Mouse (Mus musculus): Measurements from ENCODE around the gene Spats2. TPM values are rescaled to one million over a fixed set of nuclear protein-coding genes. Genes with fewer than 3 reads are reported as not detected.

The Spats2 gene
- polyA plus RNA-seq, 1 experiment from 2014 or later, result 13.9 TPM

DNA sequence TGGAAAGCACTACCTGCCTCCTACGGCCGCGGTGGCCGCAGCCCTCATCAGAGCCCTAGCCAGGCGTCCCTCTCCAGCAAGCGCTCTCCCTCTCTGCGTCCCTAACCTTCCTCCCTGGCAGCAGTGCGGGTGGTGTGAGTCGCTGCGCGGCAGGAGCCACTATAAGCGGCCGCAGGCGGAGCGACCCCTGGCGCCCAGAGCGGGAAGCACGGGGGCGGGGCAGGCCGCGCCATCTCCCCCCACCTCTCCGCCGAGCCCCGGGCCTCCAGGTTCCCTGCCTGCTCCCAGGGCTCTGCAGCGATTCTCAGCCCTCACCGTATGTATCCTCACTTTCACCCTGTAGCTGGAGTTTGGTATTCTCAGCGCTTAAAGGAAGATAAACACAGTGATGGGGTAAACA is 37.4 kb upstream of the Spats2 start:
- peak; percentile 79 for ATAC-seq (ENCODE audit: low FRiP score, low TSS enrichment)
- H3K4me3 ChIP-seq (ENCODE audit: low read depth, low read length), result peak overlapping the region; percentile 27
- H3K27ac ChIP-seq (replicated peaks), result no peak overlapping the region
- TF ChIP-seq CTCF (IDR thresholded peaks at IDR 0.05; ENCODE audit: low read depth), result peak; percentile 87
- TF ChIP-seq EP300 (optimal IDR thresholded peaks at IDR 0.05), result no peak
- 1% methylated on average over 26 of the region's 27 CpGs for WGBS
- peak; percentile 89 for DNase-seq (ENCODE audit: low spot score)
- peaks cover 23% of the 10 kb centered on the region; the same call in 1 of the 2 replicates for H3K27me3 ChIP-seq (ENCODE audit: control insufficient read depth, insufficient read depth, low read length)
- H3K9me3 ChIP-seq (ENCODE audit: control insufficient read depth, low read length), result no peaks in the 10 kb centered on the region
- H3K4me1 ChIP-seq (replicated peaks; ENCODE audit: control insufficient read depth, insufficient read depth), result no peaks in the 10 kb centered on the region
- H3K4me2 ChIP-seq (replicated peaks; ENCODE audit: low read depth), result peak overlapping the region; percentile 45
- H3K36me3 ChIP-seq (ENCODE audit: control insufficient read depth, insufficient read depth, low read length), result no peaks in the 10 kb centered on the region
- H3K9ac ChIP-seq (ENCODE audit: low read length), result 0 out of 2 replicates have a peak overlapping the region, but pooled peaks have one; percentile 31

GRCm38 (mm10) chr15:99089069-99089468 is 36.6 kb upstream of the Spats2 start:
- WGBS, result 29% methylated on average over 14 of the region's 14 CpGs
- H3K4me3 ChIP-seq (ENCODE audit: low read depth, low read length), result no peak overlapping the region
- peak overlapping the region; percentile 45; the same call in 1 of the 2 replicates for H3K4me2 ChIP-seq (replicated peaks; ENCODE audit: low read depth)
- peaks cover 23% of the 10 kb centered on the region; the same call in 1 of the 2 replicates for H3K27me3 ChIP-seq (ENCODE audit: control insufficient read depth, insufficient read depth, low read length)
- H3K36me3 ChIP-seq (ENCODE audit: control insufficient read depth, insufficient read depth, low read length), result no peaks in the 10 kb centered on the region
- H3K4me1 ChIP-seq (replicated peaks; ENCODE audit: control insufficient read depth, insufficient read depth), result 0 out of 2 replicates have a peak, but pooled peaks cover 3% of the 10 kb centered on the region
- no peak overlapping the region for H3K9ac ChIP-seq (ENCODE audit: low read length)
- H3K9me3 ChIP-seq (ENCODE audit: control insufficient read depth, low read length), result no peaks in the 10 kb centered on the region
- ATAC-seq (ENCODE audit: low FRiP score, low TSS enrichment), result no peak
- DNase-seq (ENCODE audit: low spot score), result no peak
- TF ChIP-seq EP300 (optimal IDR thresholded peaks at IDR 0.05), result no peak
- TF ChIP-seq CTCF (IDR thresholded peaks at IDR 0.05; ENCODE audit: low read depth), result no peak
- no peak overlapping the region for H3K27ac ChIP-seq (replicated peaks)

DNA sequence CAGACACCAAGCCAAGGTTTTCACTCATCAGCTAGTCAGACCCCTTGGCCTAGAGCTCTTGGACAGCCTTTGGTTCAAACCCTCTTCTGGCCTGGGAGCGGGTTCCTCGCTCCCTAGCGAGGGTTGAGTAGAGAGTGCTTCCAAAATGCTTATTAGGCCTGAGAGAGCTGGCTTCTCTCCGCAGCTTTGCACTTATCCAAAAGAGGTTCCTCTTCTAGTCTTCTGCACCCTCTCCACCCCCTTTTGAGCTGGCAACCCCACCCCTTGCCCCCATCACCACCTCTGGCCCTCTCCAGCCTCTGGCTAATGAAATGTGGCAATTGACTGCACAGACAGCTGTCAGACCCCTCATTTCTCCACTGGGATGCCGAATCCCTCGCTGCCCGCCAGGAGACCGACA is 32.8 kb upstream of the Spats2 start, which contains the start of gene Dnajc22:
Dnajc22 (plus strand) TSS at position 301 of the 400 bp plus-strand sequence.
- Histone ChIP-seq H3K4me2 (replicated peaks; ENCODE audit: low read depth) (peak within 1 kb of the TSS; percentile 64), H3K9ac (ENCODE audit: low read length) (peak within 1 kb of the TSS; percentile 31), H3K9me3 (ENCODE audit: control insufficient read depth, low read length) (no peaks in the 10 kb centered on the region), H3K27ac (replicated peaks) (no peak within 1 kb of the TSS), H3K36me3 (ENCODE audit: control insufficient read depth, insufficient read depth, low read length) (no peaks in the 10 kb centered on the region), H3K4me1 (replicated peaks; ENCODE audit: control insufficient read depth, insufficient read depth) (peaks cover 3% of the 10 kb centered on the region; the same call in 1 of the 2 replicates), H3K27me3 (ENCODE audit: control insufficient read depth, insufficient read depth, low read length) (peaks cover 28% of the 10 kb centered on the region; the same call in 1 of the 2 replicates), H3K4me3 (ENCODE audit: low read depth, low read length) (peak within 1 kb of the TSS; percentile 38)
- TF ChIP-seq EP300 (optimal IDR thresholded peaks at IDR 0.05) (no peak), CTCF (IDR thresholded peaks at IDR 0.05; ENCODE audit: low read depth) (no peak)
- 74% methylated on average over 8 of the region's 8 CpGs for WGBS
- ATAC-seq (ENCODE audit: low FRiP score, low TSS enrichment) (no peak), DNase-seq (ENCODE audit: low spot score) (no peak)

GRCm38 (mm10) chr15:99093291-99094258 is 32.1 kb upstream of the Spats2 start:
- H3K9me3 ChIP-seq (ENCODE audit: control insufficient read depth, low read length), result no peaks in the 10 kb centered on the region
- WGBS, result 4% methylated on average over 56 of the region's 56 CpGs
- peak; percentile 56 for DNase-seq (ENCODE audit: low spot score)
- no peaks in the 10 kb centered on the region for H3K36me3 ChIP-seq (ENCODE audit: control insufficient read depth, insufficient read depth, low read length)
- peak overlapping the region; percentile 38 for H3K4me3 ChIP-seq (ENCODE audit: low read depth, low read length)
- peaks cover 28% of the 10 kb centered on the region; the same call in 1 of the 2 replicates for H3K27me3 ChIP-seq (ENCODE audit: control insufficient read depth, insufficient read depth, low read length)
- H3K4me1 ChIP-seq (replicated peaks; ENCODE audit: control insufficient read depth, insufficient read depth), result peaks cover 5% of the 10 kb centered on the region; the same call in 1 of the 2 replicates
- H3K4me2 ChIP-seq (replicated peaks; ENCODE audit: low read depth), result peak overlapping the region; percentile 64
- no peak for TF ChIP-seq EP300 (optimal IDR thresholded peaks at IDR 0.05)
- TF ChIP-seq CTCF (IDR thresholded peaks at IDR 0.05; ENCODE audit: low read depth), result peak; percentile 60
- no peak overlapping the region for H3K27ac ChIP-seq (replicated peaks)
- H3K9ac ChIP-seq (ENCODE audit: low read length), result peak overlapping the region; percentile 31
- peak; percentile 53 for ATAC-seq (ENCODE audit: low FRiP score, low TSS enrichment)

DNA sequence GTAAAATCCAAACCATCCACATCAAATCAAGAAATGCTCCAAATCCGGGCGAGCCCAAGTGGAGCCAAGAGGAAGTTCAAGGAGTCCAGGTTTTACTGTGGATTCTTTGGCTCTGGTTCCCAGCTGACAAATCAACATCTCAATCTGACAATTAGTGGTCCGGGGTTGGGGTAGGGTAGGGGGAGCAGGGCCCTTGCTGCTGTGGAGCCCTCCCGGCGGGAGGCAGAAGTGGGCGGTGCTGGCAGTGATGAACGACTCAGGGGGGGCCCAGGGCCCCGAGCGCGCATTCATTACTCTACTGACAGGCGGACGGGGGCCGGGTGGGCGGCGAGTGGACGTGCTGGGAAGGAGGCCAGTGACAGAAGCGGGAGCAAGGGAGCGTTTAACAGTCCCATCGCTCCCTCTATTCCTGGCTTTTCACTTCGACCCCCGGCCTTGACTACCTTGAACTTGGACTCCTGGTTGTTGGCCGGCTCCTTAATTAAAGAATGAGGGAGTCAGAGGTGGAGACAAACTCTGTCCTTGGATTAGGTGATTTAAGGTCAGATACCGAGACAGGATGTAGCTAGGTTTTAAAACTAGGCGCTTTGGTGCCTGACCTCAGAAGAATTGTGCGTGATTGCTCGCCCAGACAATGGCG is 31.0 kb upstream of the Spats2 start:
- ATAC-seq (ENCODE audit: low FRiP score, low TSS enrichment) (no peak), DNase-seq (ENCODE audit: low spot score) (no peak)
- H3K4me3 ChIP-seq (ENCODE audit: low read depth, low read length), result no peak overlapping the region
- no peaks in the 10 kb centered on the region for H3K36me3 ChIP-seq (ENCODE audit: control insufficient read depth, insufficient read depth, low read length)
- H3K4me2 ChIP-seq (replicated peaks; ENCODE audit: low read depth), result no peak overlapping the region
- H3K9ac ChIP-seq (ENCODE audit: low read length), result no peak overlapping the region
- no peaks in the 10 kb centered on the region for H3K9me3 ChIP-seq (ENCODE audit: control insufficient read depth, low read length)
- H3K27ac ChIP-seq (replicated peaks), result no peak overlapping the region
- 2% methylated on average over 27 of the region's 27 CpGs for WGBS
- TF ChIP-seq CTCF (IDR thresholded peaks at IDR 0.05; ENCODE audit: low read depth) (no peak), EP300 (optimal IDR thresholded peaks at IDR 0.05) (no peak)
- peaks cover 5% of the 10 kb centered on the region; the same call in 1 of the 2 replicates for H3K4me1 ChIP-seq (replicated peaks; ENCODE audit: control insufficient read depth, insufficient read depth)
- H3K27me3 ChIP-seq (ENCODE audit: control insufficient read depth, insufficient read depth, low read length), result peaks cover 25% of the 10 kb centered on the region; the same call in 1 of the 2 replicates
